Mouse (Mus musculus): ENCODE measurements around the gene Sorcs2. TPM values are rescaled to one million over a fixed set of nuclear protein-coding genes. Genes with fewer than 3 reads are reported as not detected.

Gene Sorcs2
- total and polyA plus RNA-seq, 2 experiments = 0.09 to 0.12 TPM

DNA sequence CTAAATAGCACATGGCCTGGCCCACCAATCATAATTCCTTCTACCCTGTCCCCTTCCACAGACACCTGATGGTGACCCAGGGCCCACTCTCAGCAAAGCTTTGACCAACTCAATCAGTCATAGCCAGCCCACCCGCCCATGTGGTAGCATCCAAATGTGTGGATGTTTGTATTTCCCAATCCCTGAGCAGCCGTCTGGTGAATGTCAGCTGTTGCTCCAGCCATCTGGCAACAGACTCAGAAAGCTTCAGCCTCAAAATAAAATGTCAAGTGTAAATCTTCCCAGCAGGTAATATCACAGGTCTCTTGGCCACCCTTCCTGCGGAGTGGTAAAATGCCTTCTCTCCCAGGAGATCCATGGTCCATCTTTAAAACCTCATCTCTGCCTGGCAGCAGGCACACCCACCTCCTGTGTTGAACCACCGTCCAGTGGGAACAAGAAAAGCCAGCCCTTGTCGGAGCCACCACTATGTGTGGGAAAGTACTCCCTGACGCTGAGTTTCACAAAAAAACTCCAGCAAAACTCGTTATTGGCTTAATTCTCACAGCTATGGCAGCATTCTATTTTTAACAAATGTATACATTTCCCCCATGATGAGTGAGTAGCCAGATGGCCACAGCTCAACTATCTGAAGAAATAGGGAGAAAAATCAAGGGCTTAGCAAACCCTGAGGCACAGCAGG is 93.5 kb downstream of the Sorcs2 start:
- H3K4me3 ChIP-seq (ENCODE audit: insufficient read depth, low read depth, low read length) = no peak overlapping the region
- WGBS = 79% methylated on average over 7 of the region's 7 CpGs
- DNase-seq (ENCODE audit: extremely low read depth, low read depth, low spot score) = no peak
- no peaks in the 10 kb centered on the region for H3K79me2 ChIP-seq (ENCODE audit: control insufficient read depth, insufficient read depth, low read length)
- no peak overlapping the region for H3K9ac ChIP-seq (ENCODE audit: low read depth, low read length)
- no peak overlapping the region for H3K27ac ChIP-seq (replicated peaks; ENCODE audit: insufficient read depth, low read depth, low read length)
- TF ChIP-seq CTCF (IDR thresholded peaks at IDR 0.05; ENCODE audit: low read depth, low read length) = no peak
- no peak for TF ChIP-seq POLR2A (IDR thresholded peaks at IDR 0.05; ENCODE audit: extremely low read depth, insufficient read depth, low read length)
- no peaks in the 10 kb centered on the region for H3K27me3 ChIP-seq (ENCODE audit: control insufficient read depth, insufficient read depth, low read length)
- H3K4me1 ChIP-seq (ENCODE audit: control insufficient read depth, insufficient read depth, low read length) = no peaks in the 10 kb centered on the region
- no peaks in the 10 kb centered on the region for H3K36me3 ChIP-seq (ENCODE audit: control insufficient read depth, insufficient read depth, low read length)

DNA sequence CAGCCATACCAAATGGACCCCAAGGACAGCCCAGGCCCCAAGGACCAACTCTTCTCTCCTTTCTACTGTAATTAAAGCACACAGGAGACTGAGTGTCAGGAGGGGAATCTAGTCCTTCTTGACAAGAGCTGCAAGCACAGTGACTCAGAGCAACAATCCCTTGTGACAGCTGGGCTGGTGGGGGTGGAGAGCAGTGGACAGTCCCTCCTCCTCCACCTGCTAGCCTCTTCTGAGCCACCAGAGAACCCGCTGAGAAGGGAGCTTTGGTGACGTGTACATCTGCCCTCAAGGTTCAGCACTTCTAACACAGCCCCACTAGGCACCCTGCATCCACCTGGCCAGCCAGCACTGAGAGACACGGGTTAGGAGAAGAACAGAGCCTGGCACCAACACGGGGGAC is 96.8 kb downstream of the Sorcs2 start:
- Histone ChIP-seq H3K4me1 (ENCODE audit: control insufficient read depth, insufficient read depth, low read length) (no peaks in the 10 kb centered on the region), H3K9ac (ENCODE audit: low read depth, low read length) (no peak overlapping the region), H3K27me3 (ENCODE audit: control insufficient read depth, insufficient read depth, low read length) (no peaks in the 10 kb centered on the region), H3K4me3 (ENCODE audit: insufficient read depth, low read depth, low read length) (no peak overlapping the region), H3K36me3 (ENCODE audit: control insufficient read depth, insufficient read depth, low read length) (no peaks in the 10 kb centered on the region), H3K27ac (replicated peaks; ENCODE audit: insufficient read depth, low read depth, low read length) (no peak overlapping the region), H3K79me2 (ENCODE audit: control insufficient read depth, insufficient read depth, low read length) (no peaks in the 10 kb centered on the region)
- WGBS = 77% methylated on average over 4 of the region's 4 CpGs
- no peak for DNase-seq (ENCODE audit: extremely low read depth, low read depth, low spot score)
- no peak for TF ChIP-seq POLR2A (IDR thresholded peaks at IDR 0.05; ENCODE audit: extremely low read depth, insufficient read depth, low read length)
- no peak for TF ChIP-seq CTCF (IDR thresholded peaks at IDR 0.05; ENCODE audit: low read depth, low read length)

- WGBS = 22% methylated on average over 4 of the region's 4 CpGs
- Histone ChIP-seq H3K4me1 (ENCODE audit: control insufficient read depth, insufficient read depth, low read length) (no peaks in the 10 kb centered on the region), H3K27ac (replicated peaks; ENCODE audit: insufficient read depth, low read depth, low read length) (no peak overlapping the region), H3K27me3 (ENCODE audit: control insufficient read depth, insufficient read depth, low read length) (no peaks in the 10 kb centered on the region), H3K9ac (ENCODE audit: low read depth, low read length) (no peak overlapping the region), H3K79me2 (ENCODE audit: control insufficient read depth, insufficient read depth, low read length) (no peaks in the 10 kb centered on the region), H3K36me3 (ENCODE audit: control insufficient read depth, insufficient read depth, low read length) (no peaks in the 10 kb centered on the region), H3K4me3 (ENCODE audit: insufficient read depth, low read depth, low read length) (no peak overlapping the region)
- DNase-seq (ENCODE audit: extremely low read depth, low read depth, low spot score) = no peak
- TF ChIP-seq CTCF (IDR thresholded peaks at IDR 0.05; ENCODE audit: low read depth, low read length) = no peak
- TF ChIP-seq POLR2A (IDR thresholded peaks at IDR 0.05; ENCODE audit: extremely low read depth, insufficient read depth, low read length) = no peak
Measured at GRCm38 (mm10) chr5:36298049-36298448, 99.9 kb downstream of the Sorcs2 start.

GRCm38 (mm10) chr5:36297246-36297645 is 100.7 kb downstream of the Sorcs2 start:
- no peak for DNase-seq (ENCODE audit: extremely low read depth, low read depth, low spot score)
- Histone ChIP-seq H3K4me3 (ENCODE audit: insufficient read depth, low read depth, low read length) (no peak overlapping the region), H3K36me3 (ENCODE audit: control insufficient read depth, insufficient read depth, low read length) (no peaks in the 10 kb centered on the region), H3K27ac (replicated peaks; ENCODE audit: insufficient read depth, low read depth, low read length) (no peak overlapping the region), H3K27me3 (ENCODE audit: control insufficient read depth, insufficient read depth, low read length) (no peaks in the 10 kb centered on the region), H3K9ac (ENCODE audit: low read depth, low read length) (no peak overlapping the region), H3K79me2 (ENCODE audit: control insufficient read depth, insufficient read depth, low read length) (no peaks in the 10 kb centered on the region), H3K4me1 (ENCODE audit: control insufficient read depth, insufficient read depth, low read length) (no peaks in the 10 kb centered on the region)
- WGBS = 80% methylated on average over 4 of the region's 4 CpGs
- TF ChIP-seq CTCF (IDR thresholded peaks at IDR 0.05; ENCODE audit: low read depth, low read length) = no peak
- no peak for TF ChIP-seq POLR2A (IDR thresholded peaks at IDR 0.05; ENCODE audit: extremely low read depth, insufficient read depth, low read length)

GRCm38 (mm10) chr5:36293109-36293900 is 104.6 kb downstream of the Sorcs2 start:
- H3K4me3 ChIP-seq (ENCODE audit: insufficient read depth, low read depth, low read length) = no peak overlapping the region
- no peaks in the 10 kb centered on the region for H3K36me3 ChIP-seq (ENCODE audit: control insufficient read depth, insufficient read depth, low read length)
- no peak for DNase-seq (ENCODE audit: extremely low read depth, low read depth, low spot score)
- no peaks in the 10 kb centered on the region for H3K4me1 ChIP-seq (ENCODE audit: control insufficient read depth, insufficient read depth, low read length)
- 64% methylated on average over 11 of the region's 11 CpGs for WGBS
- H3K27me3 ChIP-seq (ENCODE audit: control insufficient read depth, insufficient read depth, low read length) = no peaks in the 10 kb centered on the region
- TF ChIP-seq CTCF (IDR thresholded peaks at IDR 0.05; ENCODE audit: low read depth, low read length) = no peak
- TF ChIP-seq POLR2A (IDR thresholded peaks at IDR 0.05; ENCODE audit: extremely low read depth, insufficient read depth, low read length) = no peak
- no peak overlapping the region for H3K9ac ChIP-seq (ENCODE audit: low read depth, low read length)
- H3K27ac ChIP-seq (replicated peaks; ENCODE audit: insufficient read depth, low read depth, low read length) = no peak overlapping the region
- no peaks in the 10 kb centered on the region for H3K79me2 ChIP-seq (ENCODE audit: control insufficient read depth, insufficient read depth, low read length)

DNA sequence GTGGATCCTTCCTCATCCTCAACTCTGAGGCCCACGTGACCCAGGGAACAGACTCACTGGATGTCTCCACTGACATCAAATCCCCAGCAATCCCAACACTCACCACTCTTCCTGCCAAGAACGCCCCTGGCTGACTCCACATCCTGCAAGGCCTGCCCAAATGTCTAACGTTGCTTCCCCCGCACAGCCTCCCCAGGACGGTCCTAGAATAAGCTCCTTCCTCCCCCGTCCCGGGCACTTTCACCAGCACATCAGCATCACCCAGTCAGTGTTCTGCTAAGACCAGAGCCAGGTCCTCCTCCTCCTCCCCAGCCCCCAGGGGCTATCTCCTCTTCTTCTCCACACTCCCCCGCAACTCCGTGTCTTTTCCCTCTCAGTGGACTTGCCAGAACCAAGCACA is 105.6 kb downstream of the Sorcs2 start:
- DNase-seq (ENCODE audit: extremely low read depth, low read depth, low spot score) = no peak
- TF ChIP-seq POLR2A (IDR thresholded peaks at IDR 0.05; ENCODE audit: extremely low read depth, insufficient read depth, low read length) (no peak), CTCF (IDR thresholded peaks at IDR 0.05; ENCODE audit: low read depth, low read length) (no peak)
- H3K27ac ChIP-seq (replicated peaks; ENCODE audit: insufficient read depth, low read depth, low read length) = no peak overlapping the region
- H3K27me3 ChIP-seq (ENCODE audit: control insufficient read depth, insufficient read depth, low read length) = no peaks in the 10 kb centered on the region
- H3K4me3 ChIP-seq (ENCODE audit: insufficient read depth, low read depth, low read length) = no peak overlapping the region
- no peaks in the 10 kb centered on the region for H3K36me3 ChIP-seq (ENCODE audit: control insufficient read depth, insufficient read depth, low read length)
- no peaks in the 10 kb centered on the region for H3K4me1 ChIP-seq (ENCODE audit: control insufficient read depth, insufficient read depth, low read length)
- H3K9ac ChIP-seq (ENCODE audit: low read depth, low read length) = no peak overlapping the region
- H3K79me2 ChIP-seq (ENCODE audit: control insufficient read depth, insufficient read depth, low read length) = no peaks in the 10 kb centered on the region
- WGBS = 82% methylated on average over 9 of the region's 9 CpGs

All from liver, adult 2 months (tissue).